Mouse (Mus musculus) small intestine, adult 2 months (tissue): ENCODE results near the gene Impg1.

ENCODE experiments used
- CTCF ChIP-seq: fragments of 200-500 bp; IDR thresholded peaks from 2 replicates; pipeline ENCODE4 v1.5.1; 2012; ENCODE audit warnings: low read depth, mild to moderate bottlenecking, control low read depth, inconsistent platforms, low read length, moderate library complexity, mixed read lengths; ENCODE audit not compliant: insufficient replicate concordance, insufficient read length; ENCODE audit errors: extremely low read depth
- POLR2A ChIP-seq: fragments of 200-500 bp; IDR thresholded peaks from 2 replicates; pipeline ENCODE4 v1.6.1; 2012; ENCODE audit warnings: low read depth, mild to moderate bottlenecking, control low read depth, inconsistent platforms, low read length, moderate library complexity

DNA sequence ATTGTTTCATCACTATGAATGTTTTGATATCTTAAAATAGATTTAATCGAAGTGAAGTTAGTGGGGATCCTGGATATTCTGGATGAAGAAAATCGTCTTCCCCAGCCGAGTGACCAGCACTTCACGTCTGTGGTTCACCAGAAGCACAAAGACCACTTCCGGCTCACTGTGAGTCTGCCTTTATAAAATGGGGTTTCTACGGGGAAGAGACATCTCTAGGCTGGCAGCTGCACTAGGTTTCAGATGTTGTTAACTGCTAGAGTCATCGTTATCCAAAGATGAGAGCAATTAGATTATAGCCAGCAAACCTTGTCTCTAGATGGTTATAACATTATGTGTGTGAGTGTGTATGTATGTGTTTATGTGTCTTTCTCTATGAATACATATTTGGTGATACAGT lies 199.2 kb downstream of the Impg1 start:
- TF ChIP-seq CTCF (no peak), POLR2A (no peak)
